Mouse (Mus musculus) thymus, adult 2 months (tissue): ENCODE results near the gene Cyp2u1. TPM values are rescaled to one million over a fixed set of nuclear protein-coding genes. Genes with fewer than 3 reads are reported as not detected.

Source experiments
- DNase-seq: peaks from one replicate; pipeline ENCODE4 v3.0.0; 2021
- H3K27ac ChIP-seq: fragments of 200-500 bp; 2 replicates; pipeline ENCODE4 v1.5.1; 2012; ENCODE audit warnings: low read length, control low read depth; ENCODE audit not compliant: control insufficient read depth, insufficient read depth
- H3K27me3 ChIP-seq: fragments of 200-500 bp; 2 replicates; pipeline ENCODE4 v1.6.1; 2012; ENCODE audit warnings: mild to moderate bottlenecking, low read length, moderate library complexity, mixed read lengths; ENCODE audit not compliant: control insufficient read depth, insufficient read depth
- H3K36me3 ChIP-seq: fragments of 200-500 bp; 2 replicates; pipeline ENCODE4 v1.6.1; 2012; ENCODE audit warnings: mild to moderate bottlenecking, low read length, moderate library complexity; ENCODE audit not compliant: control insufficient read depth, insufficient read depth
- H3K4me1 ChIP-seq: fragments of 200-500 bp; replicated peaks from 2 replicates; pipeline ENCODE4 v1.6.1; 2012; ENCODE audit warnings: low read length; ENCODE audit not compliant: control insufficient read depth, insufficient read depth
- H3K4me3 ChIP-seq: fragments of 200-500 bp; 2 replicates; pipeline ENCODE4 v1.5.1; 2012; ENCODE audit warnings: mild to moderate bottlenecking, low read length, control low read depth, moderate library complexity; ENCODE audit not compliant: control insufficient read depth, insufficient read depth
- CTCF ChIP-seq: fragments of 200-500 bp; IDR thresholded peaks from 2 replicates; pipeline ENCODE4 v1.5.1; 2012; ENCODE audit warnings: mild to moderate bottlenecking, control low read depth, low read length, moderate library complexity, borderline replicate concordance; ENCODE audit not compliant: control insufficient read depth, poor library complexity, insufficient read depth; ENCODE audit errors: extremely low read depth
- POLR2A ChIP-seq: fragments of 200-500 bp; IDR thresholded peaks from 2 replicates; pipeline ENCODE4 v1.6.1; 2012; ENCODE audit warnings: mild to moderate bottlenecking, low read length, control low read depth, moderate library complexity; ENCODE audit not compliant: control insufficient read depth, poor library complexity, insufficient read depth; ENCODE audit errors: extremely low read depth
- WGBS: fragments of 180-500 bp; shearing (Covaris S2); methylation state at CpG from one replicate; pipeline ENCODE4 v1.1.7; 2018; 5-methylcytosine and 5-hydroxymethylcytosine counted together
- polyA plus RNA-seq: library from polyadenylated mRNA; depleted of rRNA; stranded (reverse); fragments of >200 nt; gene quantifications from 2 replicates; pipeline ENCODE4 v1.2.3, GENCODE M21; 2012

The Cyp2u1 gene
- polyA plus RNA-seq, 1 experiment: 1.2 TPM

GRCm38 (mm10) chr3:131326637-131327036 is 23.6 kb upstream of the Cyp2u1 start:
- Histone ChIP-seq H3K4me3 (no peak overlapping the region), H3K36me3 (no peaks in the 10 kb centered on the region), H3K27ac (no peak overlapping the region), H3K4me1 (peaks cover 6% of the 10 kb centered on the region), H3K27me3 (no peaks in the 10 kb centered on the region)
- no peak for DNase-seq
- 99% methylated on average over 4 of the region's 4 CpGs for WGBS
- TF ChIP-seq POLR2A: no peak
- TF ChIP-seq CTCF: no peak

- no peaks in the 10 kb centered on the region for H3K4me1 ChIP-seq
- DNase-seq: no peak
- no peaks in the 10 kb centered on the region for H3K27me3 ChIP-seq
- TF ChIP-seq CTCF (no peak), POLR2A (no peak)
- no peak overlapping the region for H3K4me3 ChIP-seq
- H3K27ac ChIP-seq: no peak overlapping the region
- no peaks in the 10 kb centered on the region for H3K36me3 ChIP-seq
- 92% methylated on average over 14 of the region's 14 CpGs for WGBS
Measured at GRCm38 (mm10) chr3:131322081-131322815, 19.2 kb upstream of the Cyp2u1 start.

- TF ChIP-seq CTCF: peak; percentile 76; the same call in 1 of the 2 replicates
- no peak for TF ChIP-seq POLR2A
- WGBS: 9% methylated on average over 3 of the region's 3 CpGs
- Histone ChIP-seq H3K4me1 (no peaks in the 10 kb centered on the region), H3K27ac (no peak overlapping the region), H3K27me3 (no peaks in the 10 kb centered on the region), H3K36me3 (no peaks in the 10 kb centered on the region), H3K4me3 (no peak overlapping the region)
- DNase-seq: peak; percentile 72
Measured at GRCm38 (mm10) chr3:131320184-131320583, 17.2 kb upstream of the Cyp2u1 start.

- no peak overlapping the region for H3K4me3 ChIP-seq
- H3K27ac ChIP-seq: no peak overlapping the region
- H3K36me3 ChIP-seq: no peaks in the 10 kb centered on the region
- 61% methylated on average over 2 of the region's 2 CpGs for WGBS
- TF ChIP-seq POLR2A (no peak), CTCF (no peak)
- no peak for DNase-seq
- H3K4me1 ChIP-seq: no peaks in the 10 kb centered on the region
- H3K27me3 ChIP-seq: no peaks in the 10 kb centered on the region
Measured at GRCm38 (mm10) chr3:131318211-131318610, 15.2 kb upstream of the Cyp2u1 start.

GRCm38 (mm10) chr3:131317126-131317525 is 14.1 kb upstream of the Cyp2u1 start:
- no peaks in the 10 kb centered on the region for H3K36me3 ChIP-seq
- no peak overlapping the region for H3K4me3 ChIP-seq
- no peaks in the 10 kb centered on the region for H3K4me1 ChIP-seq
- no peaks in the 10 kb centered on the region for H3K27me3 ChIP-seq
- no peak for DNase-seq
- TF ChIP-seq POLR2A (no peak), CTCF (no peak)
- 96% methylated on average over 1 of the region's 1 CpGs for WGBS
- H3K27ac ChIP-seq: no peak overlapping the region

- H3K27me3 ChIP-seq: no peaks in the 10 kb centered on the region
- TF ChIP-seq POLR2A: no peak
- TF ChIP-seq CTCF: no peak
- 79% methylated on average over 4 of the region's 4 CpGs for WGBS
- no peaks in the 10 kb centered on the region for H3K36me3 ChIP-seq
- H3K27ac ChIP-seq: no peak overlapping the region
- no peak for DNase-seq
- no peaks in the 10 kb centered on the region for H3K4me1 ChIP-seq
- no peak overlapping the region for H3K4me3 ChIP-seq
Measured at GRCm38 (mm10) chr3:131315957-131316510, 13.0 kb upstream of the Cyp2u1 start.
